Mouse (Mus musculus) c-Kit-negative CD71-positive TER-119-positive erythroid progenitor cells, embryonic 14.5 days (primary cell): ENCODE results near the gene Irf1.
A peak's percentile ranks its signal among the peaks of the same experiment; 100 is the strongest.
"Not testable (repeated sequence)": the region's sequence is repeated elsewhere in the genome, so short reads cannot be mapped to it uniquely, and the experiment has no call there.

Experiments used
- DNase-seq: peaks from one replicate; pipeline ENCODE4 v3.0.0-alpha.2; 2013; ENCODE audit warnings: low read depth, low spot score

Gene Irf1

GRCm38 (mm10) chr11:53769760-53770124 is at the start of gene Irf1:
Irf1 (plus strand) TSS chr11:53770014.
- DNase-seq, result no peak

- no peak for DNase-seq
These were observed 49.1 kb upstream of the Irf1 start, which contains the start of gene Il5 for GRCm38 (mm10) chr11:53720715-53721114. Il5 (plus strand) TSS chr11:53720794.

- DNase-seq, result no peak
These were observed 38.4 kb upstream of the Irf1 start for GRCm38 (mm10) chr11:53731457-53731856.

GRCm38 (mm10) chr11:53732244-53732643 is 37.6 kb upstream of the Irf1 start:
- no peak for DNase-seq

- no peak for DNase-seq
These were observed 36.0 kb upstream of the Irf1 start for GRCm38 (mm10) chr11:53733824-53734223.

GRCm38 (mm10) chr11:53734431-53734830 is 35.4 kb upstream of the Irf1 start:
- DNase-seq, result no peak

- no peak for DNase-seq
These were observed 34.7 kb upstream of the Irf1 start for GRCm38 (mm10) chr11:53734970-53735681.

GRCm38 (mm10) chr11:53735682-53736245 is 34.0 kb upstream of the Irf1 start:
- DNase-seq, result peak; percentile 59

- peak; percentile 52 for DNase-seq
These were observed 32.8 kb upstream of the Irf1 start for GRCm38 (mm10) chr11:53736771-53737572.

GRCm38 (mm10) chr11:53737573-53737946 is 32.3 kb upstream of the Irf1 start:
- DNase-seq, result peak; percentile 36

- no peak for DNase-seq
These were observed 27.5 kb upstream of the Irf1 start for GRCm38 (mm10) chr11:53742353-53742752.

- DNase-seq, result no peak
These were observed 24.6 kb upstream of the Irf1 start for GRCm38 (mm10) chr11:53745260-53745659.

- DNase-seq, result no peak
These were observed 21.8 kb upstream of the Irf1 start for GRCm38 (mm10) chr11:53747985-53748384.

- no peak for DNase-seq
These were observed 21.2 kb upstream of the Irf1 start for GRCm38 (mm10) chr11:53748614-53749013.

GRCm38 (mm10) chr11:53749306-53749705 is 20.5 kb upstream of the Irf1 start:
- no peak for DNase-seq

- no peak for DNase-seq
These were observed 20.0 kb upstream of the Irf1 start for GRCm38 (mm10) chr11:53749716-53750352.

- no peak for DNase-seq
These were observed 14.7 kb upstream of the Irf1 start for GRCm38 (mm10) chr11:53755011-53755595.

- DNase-seq, result no peak
These were observed 12.2 kb upstream of the Irf1 start for GRCm38 (mm10) chr11:53757612-53758011.

- not testable (repeated sequence) for DNase-seq
These were observed 11.8 kb upstream of the Irf1 start for GRCm38 (mm10) chr11:53758033-53758432.

- no peak for DNase-seq
These were observed 10.9 kb upstream of the Irf1 start for GRCm38 (mm10) chr11:53758791-53759351.
